Mouse (Mus musculus) E14TG2a.4 (cell line): ENCODE results near the gene Hspa12b.

Experiments used
- CTCF ChIP-seq: conservative IDR thresholded peaks from 2 replicates; pipeline ENCODE4 v1.5.1; 2014; ENCODE audit warnings: low read length
- NANOG ChIP-seq: IDR thresholded peaks from 2 replicates; pipeline ENCODE4 v1.6.1; 2014; ENCODE audit warnings: borderline replicate concordance, low read length, mixed read lengths
- POU5F1 ChIP-seq: IDR thresholded peaks from 2 replicates; pipeline ENCODE4 v1.6.1; 2014; ENCODE audit warnings: low read length, borderline replicate concordance

DNA sequence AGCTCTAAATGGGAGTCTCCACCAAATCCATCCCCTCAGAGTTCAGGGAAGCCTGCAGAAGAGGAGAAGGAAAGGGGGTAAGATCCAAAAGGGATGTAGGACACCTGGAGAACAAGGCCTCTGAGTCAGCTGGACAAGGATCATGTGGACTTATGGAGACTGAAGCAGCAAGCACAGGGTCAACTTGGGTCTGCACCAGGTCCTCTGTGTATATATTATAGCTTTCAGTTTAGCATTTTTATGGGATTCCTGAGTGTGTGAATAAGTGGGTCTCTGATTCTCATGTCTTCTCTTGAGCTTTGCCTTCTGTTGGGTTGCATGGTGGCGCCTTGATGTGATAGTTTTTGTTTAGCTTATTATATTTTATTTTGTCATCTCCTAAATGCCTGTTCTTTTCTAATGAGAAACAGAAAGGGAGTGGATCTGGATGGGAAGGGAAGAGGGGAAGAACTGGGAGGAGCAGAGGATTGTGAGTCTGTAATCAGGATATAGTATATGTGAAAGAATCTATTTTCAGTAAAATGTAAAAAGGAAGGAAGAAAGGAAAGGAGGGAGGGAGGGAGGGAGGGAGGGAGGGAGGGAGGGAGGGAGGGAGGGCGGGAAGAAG, 8.0 kb upstream of the Hspa12b start:
- TF ChIP-seq CTCF (no peak), NANOG (no peak), POU5F1 (no peak)
